Mouse (Mus musculus) CH12.LX (cell line): ENCODE data around the gene Stk25.

Experiments
- CTCF ChIP-seq, 2 experiments: IDR thresholded peaks in 1 of 2; conservative IDR thresholded peaks in 1 of 2; 2 replicates each; pipeline ENCODE4 v1.5.1; 2011 to 2012; ENCODE audit warnings: low read depth in 2 of 2, low read length in 2 of 2, improper control_type of control experiment in 1 of 2, inconsistent platforms in 1 of 2, mild to moderate bottlenecking in 1 of 2, moderate library complexity in 1 of 2
- HCFC1 ChIP-seq: IDR thresholded peaks from 2 replicates; pipeline ENCODE4 v1.6.1; 2012; ENCODE audit warnings: low read depth, mild to moderate bottlenecking, inconsistent platforms, low read length, improper control_type of control experiment
- JUND ChIP-seq: conservative IDR thresholded peaks from 2 replicates; pipeline ENCODE4 v1.6.1; 2011; ENCODE audit warnings: low read depth, low read length, improper control_type of control experiment

- TF ChIP-seq CTCF (conservative IDR thresholded peaks at IDR 0.05 in 1 of 2, IDR thresholded peaks at IDR 0.05 in 1 of 2; ENCODE audit: low read depth in 2 of 2, low read length in 2 of 2) (peak in 1 of 2 experiments; percentile 30; a peak in 2 of 4 replicates), JUND (no peak), HCFC1 (no peak)
Observed at GRCm38 (mm10) chr1:93593960-93594359, 64.5 kb downstream of the Stk25 start.
